Mouse (Mus musculus) frontal cortex, postnatal 14 days (tissue): ENCODE measurements around the gene P2ry12.

Experiments
- DNase-seq, 2 experiments: peaks; one replicate each; pipeline ENCODE4 v3.0.0; 2022; ENCODE audit warnings: low spot score in 2 of 2

The P2ry12 gene

DNA sequence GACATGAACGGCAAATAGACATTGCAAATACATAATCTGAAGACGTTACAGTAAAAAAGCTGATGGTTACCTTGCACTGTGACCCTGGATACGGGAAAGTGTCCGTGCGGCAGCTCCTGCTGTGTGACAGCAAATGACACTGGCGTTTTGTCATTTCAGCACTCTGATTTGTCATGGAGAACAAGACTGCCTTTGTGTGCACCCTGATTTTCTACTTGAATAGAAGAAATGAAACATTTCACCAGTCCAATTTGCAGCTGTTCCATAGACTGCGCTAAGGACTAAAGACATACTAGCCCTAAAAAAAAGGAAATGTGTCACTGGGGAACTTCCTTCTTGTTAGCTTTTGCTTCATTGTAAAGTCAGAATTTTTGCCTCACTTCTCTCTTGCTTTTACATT, at the start of gene P2ry12:
P2ry12 (minus strand) TSS at position 168 of the 400 bp plus-strand sequence.
- DNase-seq: no peak

DNA sequence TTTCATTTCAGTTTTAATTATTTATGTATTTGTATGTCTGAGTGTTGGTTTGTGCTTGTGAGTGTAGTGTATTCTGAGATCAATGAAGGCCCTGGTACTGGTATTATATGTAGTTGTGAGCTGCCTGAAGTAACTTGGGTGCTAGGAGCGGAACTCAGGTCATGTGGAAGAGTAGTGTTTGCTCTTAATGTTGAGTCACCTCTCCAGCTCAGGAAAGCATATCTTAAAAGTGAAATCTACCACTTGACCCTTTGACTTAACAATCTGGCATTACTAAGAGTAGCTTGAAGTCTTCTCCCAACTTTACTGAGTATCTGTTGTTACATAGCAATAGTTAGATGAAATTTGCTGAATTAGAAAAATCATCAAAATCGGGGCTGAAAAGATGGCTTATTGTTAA, 42.8 kb upstream of the P2ry12 start:
- DNase-seq: no peak

DNA sequence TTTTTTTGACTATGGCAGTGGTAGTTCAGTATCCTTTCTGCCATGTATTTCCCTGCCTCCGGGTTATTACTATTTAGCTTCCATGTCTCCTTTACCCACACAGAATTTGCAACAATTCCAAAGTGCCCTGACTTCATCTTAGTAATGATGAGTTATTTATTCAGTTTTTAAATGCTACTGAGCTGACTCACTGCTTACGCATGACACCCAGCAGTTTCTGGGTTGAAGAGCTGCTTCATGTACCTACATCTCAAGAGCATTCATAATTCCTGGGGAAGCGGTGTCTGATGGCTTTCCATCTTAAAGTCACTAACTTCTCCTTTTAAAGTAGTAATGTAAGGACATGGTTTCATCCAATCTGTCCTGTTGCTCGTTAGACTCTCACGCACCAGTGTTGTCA, 42.3 kb upstream of the P2ry12 start:
- no peak for DNase-seq

GRCm38 (mm10) chr3:59297653-59298052, 35.0 kb upstream of the P2ry12 start:
- DNase-seq: no peak

GRCm38 (mm10) chr3:59296563-59297130, 34.0 kb upstream of the P2ry12 start:
- DNase-seq: no peak

- no peak for DNase-seq
Measured at GRCm38 (mm10) chr3:59295699-59296562, 33.3 kb upstream of the P2ry12 start.

DNA sequence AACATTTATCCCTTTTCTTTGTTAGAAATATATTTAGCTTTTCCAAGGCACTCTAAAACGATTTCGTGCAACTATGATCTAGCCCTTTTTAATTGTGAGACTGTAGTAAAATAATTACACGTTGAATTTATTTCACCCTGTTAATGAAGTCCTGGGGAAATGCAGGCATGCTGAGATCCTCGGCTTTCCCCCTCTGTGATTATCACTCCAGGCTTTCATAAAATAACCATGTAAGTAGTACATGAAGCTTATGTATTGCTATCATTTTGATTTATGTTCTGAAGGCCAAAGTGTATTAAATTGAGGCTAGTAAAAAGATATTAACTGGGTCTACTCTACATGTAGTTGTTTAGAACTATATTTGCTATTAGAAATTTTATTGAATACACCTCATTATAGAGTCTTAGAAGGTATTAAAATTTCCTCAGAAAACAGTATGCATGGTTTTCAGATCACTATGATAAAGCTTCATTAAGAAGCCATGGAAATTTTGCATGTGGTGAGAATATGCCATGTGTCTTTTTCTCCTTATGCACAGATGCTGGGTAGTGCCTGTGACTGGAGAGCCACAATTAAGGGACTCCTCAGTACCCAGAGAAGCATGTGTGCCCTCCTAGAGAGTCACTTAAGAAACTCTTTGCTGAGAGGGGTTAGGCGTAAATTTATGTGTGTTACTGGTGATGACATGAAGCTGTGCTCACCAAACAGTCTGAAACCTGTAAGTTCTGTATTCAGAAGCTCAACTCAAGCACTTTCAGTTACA, 30.9 kb upstream of the P2ry12 start:
- no peak for DNase-seq

GRCm38 (mm10) chr3:59290551-59290950, 27.9 kb upstream of the P2ry12 start:
- DNase-seq: no peak

- no peak for DNase-seq
Measured at GRCm38 (mm10) chr3:59278620-59279019, 15.9 kb upstream of the P2ry12 start.

DNA sequence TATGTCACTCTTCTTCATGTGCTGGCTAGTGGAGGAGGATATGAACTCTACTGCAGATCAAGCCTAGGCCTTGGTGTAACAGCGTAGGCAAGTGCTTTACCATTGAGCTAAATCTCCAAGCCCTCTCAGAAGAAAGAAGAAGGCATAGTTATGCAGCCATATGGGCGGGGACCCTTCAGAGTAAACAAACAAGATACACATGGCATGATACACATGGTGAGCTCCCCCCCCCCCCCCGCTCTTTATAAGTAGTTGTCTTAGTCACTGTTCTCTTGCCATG, 15.5 kb upstream of the P2ry12 start:
- DNase-seq: no peak

- no peak for DNase-seq
Measured at GRCm38 (mm10) chr3:59277502-59278253, 15.0 kb upstream of the P2ry12 start.

GRCm38 (mm10) chr3:59270811-59271210, 8.1 kb upstream of the P2ry12 start:
- no peak for DNase-seq

- DNase-seq: no peak
Measured at GRCm38 (mm10) chr3:59263988-59264387, 1.3 kb upstream of the P2ry12 start.

DNA sequence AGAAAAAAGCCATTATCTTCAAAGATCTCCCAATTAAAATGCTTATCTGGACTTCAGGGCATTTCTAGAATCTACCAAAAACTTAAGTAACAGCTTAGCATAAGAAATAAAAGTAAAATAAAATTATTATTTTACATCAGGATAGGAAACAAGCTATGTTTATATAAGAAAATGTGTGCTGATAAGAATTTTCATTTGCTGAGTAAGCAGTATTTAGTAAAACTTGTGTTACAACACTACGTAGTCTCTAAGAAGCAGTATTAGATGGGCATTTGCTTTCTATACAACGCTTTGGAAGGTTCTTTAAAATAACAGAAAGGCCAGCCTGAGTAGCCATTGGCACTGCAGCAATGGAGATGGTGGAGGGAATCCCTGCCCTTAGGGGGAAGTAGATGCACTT, 746 bp upstream of the P2ry12 start:
- DNase-seq: no peak

GRCm38 (mm10) chr3:59261709-59262472, 780 bp downstream of the P2ry12 start:
- no peak for DNase-seq

- DNase-seq: no peak
Measured at GRCm38 (mm10) chr3:59260745-59261144, 1.9 kb downstream of the P2ry12 start.

- DNase-seq: no peak
Measured at GRCm38 (mm10) chr3:59257740-59258664, 4.7 kb downstream of the P2ry12 start.

- DNase-seq: no peak
Measured at GRCm38 (mm10) chr3:59250454-59250853, 12.2 kb downstream of the P2ry12 start.

DNA sequence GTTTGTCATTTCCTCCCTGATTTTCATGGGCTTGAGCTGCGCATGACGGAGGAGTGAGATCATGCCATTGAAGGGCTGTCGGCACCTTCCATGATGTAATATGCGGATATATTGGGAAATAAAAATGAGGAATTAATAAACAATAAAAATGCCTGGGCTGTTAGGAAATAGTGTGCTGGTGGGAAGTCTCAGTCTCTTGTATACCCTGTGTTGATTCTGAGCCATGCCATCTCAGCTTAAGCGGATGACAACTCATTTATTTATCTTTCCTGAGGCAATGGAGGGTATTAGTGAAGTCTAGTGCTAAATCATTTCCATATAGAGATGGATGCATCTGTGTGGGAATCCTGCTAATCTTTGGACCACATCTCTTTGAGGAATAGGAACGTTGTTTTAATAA, 14.6 kb downstream of the P2ry12 start:
- no peak for DNase-seq

DNA sequence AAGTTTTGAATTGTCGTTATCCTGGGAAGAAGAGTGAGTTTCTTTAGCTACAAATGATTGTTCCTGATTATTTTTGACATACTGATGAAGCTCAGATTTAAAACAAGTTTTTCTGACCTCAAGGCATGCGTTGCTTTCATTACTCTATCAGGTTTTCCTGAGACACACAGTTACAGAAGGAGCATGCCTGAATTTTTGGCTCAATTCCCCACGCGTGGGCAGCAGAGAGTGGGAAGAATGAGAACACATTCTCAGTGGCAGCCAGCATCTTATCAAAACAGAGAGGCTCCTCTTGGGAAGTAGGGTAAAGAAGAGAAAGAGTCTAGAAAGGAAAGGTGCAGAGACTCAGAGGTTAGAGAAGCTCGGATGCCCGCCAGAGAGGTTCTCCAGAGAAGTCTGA, 19.3 kb downstream of the P2ry12 start:
- peak; percentile 54 to 63 for DNase-seq
